Mouse (Mus musculus) neural tube, embryonic 10.5 days (tissue): ENCODE data around the gene Ppp2r3d.

ENCODE experiments used
- DNase-seq: peaks from one replicate; pipeline ENCODE4 v3.0.0-alpha.2; 2017; ENCODE audit warnings: low spot score; ENCODE audit errors: extremely low spot score

The Ppp2r3d gene

GRCm38 (mm10) chr9:124411553-124411952 lies 65.1 kb downstream of the Ppp2r3d start:
- no peak for DNase-seq

GRCm38 (mm10) chr9:124408564-124408963 lies 68.1 kb downstream of the Ppp2r3d start:
- DNase-seq, result no peak
